Mouse (Mus musculus): Measurements from ENCODE around the gene Trp53inp2. TPM values are rescaled to one million over a fixed set of nuclear protein-coding genes. Genes with fewer than 3 reads are reported as not detected.

Gene Trp53inp2
- polyA plus RNA-seq, 2 experiments: 15.5 to 26.8 TPM

DNA sequence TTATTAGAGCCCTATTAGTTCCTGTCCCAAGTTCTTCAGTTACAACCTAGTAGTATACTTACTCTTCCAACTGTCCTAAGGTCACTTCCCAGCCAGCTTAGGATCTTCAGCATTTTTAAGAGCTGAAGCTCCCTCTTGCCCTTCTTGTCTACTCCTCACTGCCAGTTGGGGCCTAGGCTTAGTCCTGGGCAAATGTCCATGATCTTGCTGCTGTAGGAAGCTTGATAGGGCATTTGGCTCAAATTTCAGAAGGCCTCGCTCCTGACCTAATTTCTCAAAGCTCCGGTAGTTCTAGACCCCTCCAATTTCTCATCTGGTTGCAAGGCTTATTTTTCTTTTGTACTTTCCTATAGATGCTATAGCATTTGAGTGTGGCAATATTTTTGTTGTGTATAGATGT lies 7.7 kb downstream of the Trp53inp2 start:
- Histone ChIP-seq H3K9ac (ENCODE audit: low read depth, low read length, severe bottlenecking) (no peak overlapping the region), H3K4me3 (replicated peaks; ENCODE audit: low read length) (no peak overlapping the region), H3K36me3 (ENCODE audit: control insufficient read depth, insufficient read depth, low read length) (peaks cover 44% of the 10 kb centered on the region), H3K4me1 (ENCODE audit: control insufficient read depth, insufficient read depth, low read length) (peaks cover 4% of the 10 kb centered on the region; the same call in 1 of the 2 replicates), H3K4me2 (replicated peaks; ENCODE audit: low read depth, low read length, severe bottlenecking) (no peak overlapping the region), H3K9me3 (ENCODE audit: control insufficient read depth, low read length) (no peaks in the 10 kb centered on the region), H3K27me3 (ENCODE audit: control insufficient read depth, insufficient read depth, low read length) (no peaks in the 10 kb centered on the region), H3K27ac (replicated peaks; ENCODE audit: low read depth, low read length) (no peak overlapping the region)
- no peak for TF ChIP-seq POLR2A (IDR thresholded peaks at IDR 0.05; ENCODE audit: borderline replicate concordance, extremely low read depth, insufficient read depth, insufficient read length)
- no peak for DNase-seq (ENCODE audit: low spot score)
- 80% methylated on average over 2 of the region's 2 CpGs for WGBS
- no peak for ATAC-seq (ENCODE audit: low FRiP score, low read depth)

DNA sequence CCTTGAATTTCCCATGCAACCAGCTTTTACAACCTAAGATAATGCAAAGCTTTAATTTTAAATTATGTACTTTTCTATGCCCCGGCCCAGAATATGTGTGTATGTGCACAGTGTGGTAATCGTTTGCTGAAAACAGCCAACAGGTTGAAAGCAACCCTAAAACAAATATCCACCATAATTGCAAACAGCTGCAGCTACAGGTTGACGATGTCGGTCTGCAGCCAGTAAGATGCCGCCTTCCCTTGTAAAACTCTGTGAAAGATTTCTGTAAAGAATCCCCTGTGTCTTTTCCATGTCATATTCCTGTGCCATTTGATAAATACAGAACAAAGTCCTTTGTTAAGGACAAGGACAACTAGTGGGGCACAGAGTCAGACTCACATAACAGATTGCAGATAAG lies 13.7 kb downstream of the Trp53inp2 start:
- Histone ChIP-seq H3K4me1 (ENCODE audit: control insufficient read depth, insufficient read depth, low read length) (no peaks in the 10 kb centered on the region), H3K4me2 (replicated peaks; ENCODE audit: low read depth, low read length, severe bottlenecking) (no peak overlapping the region), H3K9me3 (ENCODE audit: control insufficient read depth, low read length) (no peaks in the 10 kb centered on the region), H3K9ac (ENCODE audit: low read depth, low read length, severe bottlenecking) (no peak overlapping the region), H3K36me3 (ENCODE audit: control insufficient read depth, insufficient read depth, low read length) (peaks cover 52% of the 10 kb centered on the region), H3K4me3 (replicated peaks; ENCODE audit: low read length) (no peak overlapping the region), H3K27me3 (ENCODE audit: control insufficient read depth, insufficient read depth, low read length) (no peaks in the 10 kb centered on the region), H3K27ac (replicated peaks; ENCODE audit: low read depth, low read length) (no peak overlapping the region)
- no peak for TF ChIP-seq POLR2A (IDR thresholded peaks at IDR 0.05; ENCODE audit: borderline replicate concordance, extremely low read depth, insufficient read depth, insufficient read length)
- ATAC-seq (ENCODE audit: low FRiP score, low read depth) (no peak), DNase-seq (ENCODE audit: low spot score) (no peak)
- 25% methylated on average over 5 of the region's 5 CpGs for WGBS

DNA sequence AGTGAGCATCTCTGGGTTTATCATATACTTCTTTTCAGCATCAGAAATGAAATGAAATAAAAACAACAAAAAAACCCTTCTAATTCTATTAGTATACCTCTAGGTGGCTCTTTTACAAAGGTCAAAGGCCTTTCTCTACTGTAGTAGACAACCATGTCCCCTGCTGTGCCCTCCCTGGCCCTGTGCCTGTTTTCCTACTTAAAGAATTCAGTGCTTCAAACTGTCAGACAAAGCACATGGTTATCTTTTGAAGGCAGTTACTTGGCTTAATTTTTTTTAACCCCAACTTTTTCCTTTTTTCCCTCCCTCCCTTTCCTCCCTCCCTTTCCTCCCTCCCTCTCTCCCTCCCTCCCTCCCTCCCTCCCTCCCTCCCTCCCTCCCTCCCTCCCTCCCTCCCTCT lies 19.4 kb downstream of the Trp53inp2 start:
- Histone ChIP-seq H3K9ac (ENCODE audit: low read depth, low read length, severe bottlenecking) (no peak overlapping the region), H3K9me3 (ENCODE audit: control insufficient read depth, low read length) (no peaks in the 10 kb centered on the region), H3K4me3 (replicated peaks; ENCODE audit: low read length) (no peak overlapping the region), H3K4me1 (ENCODE audit: control insufficient read depth, insufficient read depth, low read length) (no peaks in the 10 kb centered on the region), H3K36me3 (ENCODE audit: control insufficient read depth, insufficient read depth, low read length) (peaks cover 54% of the 10 kb centered on the region), H3K4me2 (replicated peaks; ENCODE audit: low read depth, low read length, severe bottlenecking) (no peak overlapping the region), H3K27me3 (ENCODE audit: control insufficient read depth, insufficient read depth, low read length) (no peaks in the 10 kb centered on the region), H3K27ac (replicated peaks; ENCODE audit: low read depth, low read length) (no peak overlapping the region)
- ATAC-seq (ENCODE audit: low FRiP score, low read depth): no peak
- DNase-seq (ENCODE audit: low spot score): no peak
- TF ChIP-seq POLR2A (IDR thresholded peaks at IDR 0.05; ENCODE audit: borderline replicate concordance, extremely low read depth, insufficient read depth, insufficient read length): no peak

DNA sequence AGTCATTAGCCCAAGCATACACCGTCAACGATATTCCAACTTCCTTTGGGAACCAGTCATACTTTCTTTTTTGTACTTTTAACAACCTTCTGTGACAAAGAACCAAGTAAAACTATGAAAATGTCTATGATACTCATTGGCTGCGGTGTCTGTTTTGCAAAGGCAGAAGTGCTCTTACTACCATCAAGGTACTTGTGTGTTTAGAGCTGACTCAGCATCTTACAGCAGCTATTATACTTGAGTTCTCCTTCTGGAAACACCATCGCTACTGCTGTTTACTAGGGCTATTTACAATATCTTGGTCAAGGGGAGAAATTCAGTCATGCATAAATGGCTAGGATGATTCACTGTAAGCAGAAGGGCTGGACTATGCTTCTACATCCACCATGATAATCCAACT lies 21.1 kb downstream of the Trp53inp2 start:
- no peak for DNase-seq (ENCODE audit: low spot score)
- H3K4me2 ChIP-seq (replicated peaks; ENCODE audit: low read depth, low read length, severe bottlenecking): no peak overlapping the region
- no peak overlapping the region for H3K4me3 ChIP-seq (replicated peaks; ENCODE audit: low read length)
- WGBS: 96% methylated on average over 4 of the region's 4 CpGs
- peaks cover 61% of the 10 kb centered on the region for H3K36me3 ChIP-seq (ENCODE audit: control insufficient read depth, insufficient read depth, low read length)
- H3K27me3 ChIP-seq (ENCODE audit: control insufficient read depth, insufficient read depth, low read length): no peaks in the 10 kb centered on the region
- H3K27ac ChIP-seq (replicated peaks; ENCODE audit: low read depth, low read length): no peak overlapping the region
- no peaks in the 10 kb centered on the region for H3K4me1 ChIP-seq (ENCODE audit: control insufficient read depth, insufficient read depth, low read length)
- no peak for TF ChIP-seq POLR2A (IDR thresholded peaks at IDR 0.05; ENCODE audit: borderline replicate concordance, extremely low read depth, insufficient read depth, insufficient read length)
- H3K9me3 ChIP-seq (ENCODE audit: control insufficient read depth, low read length): no peaks in the 10 kb centered on the region
- no peak for ATAC-seq (ENCODE audit: low FRiP score, low read depth)
- no peak overlapping the region for H3K9ac ChIP-seq (ENCODE audit: low read depth, low read length, severe bottlenecking)

DNA sequence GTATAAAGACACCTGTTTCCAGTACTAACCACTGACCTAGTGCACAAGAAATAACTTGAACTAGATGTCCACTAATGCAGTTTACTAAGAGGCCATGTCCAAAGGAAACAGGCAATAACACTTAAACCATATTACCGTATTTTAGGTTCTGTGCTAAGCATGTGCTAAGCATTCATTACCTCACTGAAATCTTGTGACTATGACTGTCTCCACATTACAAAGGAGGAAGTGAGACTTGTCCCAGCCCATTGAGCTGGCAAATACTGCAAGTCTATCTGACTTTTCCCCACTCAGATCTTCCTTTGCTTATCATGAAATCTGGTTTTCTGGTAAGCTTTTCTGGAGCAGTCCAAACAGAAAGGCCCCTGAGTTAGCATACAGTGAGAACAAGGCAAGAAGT lies 23.8 kb downstream of the Trp53inp2 start:
- H3K9me3 ChIP-seq (ENCODE audit: control insufficient read depth, low read length): no peaks in the 10 kb centered on the region
- H3K4me3 ChIP-seq (replicated peaks; ENCODE audit: low read length): no peak overlapping the region
- peaks cover 70% of the 10 kb centered on the region for H3K36me3 ChIP-seq (ENCODE audit: control insufficient read depth, insufficient read depth, low read length)
- 85% methylated on average over 1 of the region's 1 CpGs for WGBS
- H3K27ac ChIP-seq (replicated peaks; ENCODE audit: low read depth, low read length): no peak overlapping the region
- no peak for TF ChIP-seq POLR2A (IDR thresholded peaks at IDR 0.05; ENCODE audit: borderline replicate concordance, extremely low read depth, insufficient read depth, insufficient read length)
- DNase-seq (ENCODE audit: low spot score): no peak
- H3K27me3 ChIP-seq (ENCODE audit: control insufficient read depth, insufficient read depth, low read length): no peaks in the 10 kb centered on the region
- no peaks in the 10 kb centered on the region for H3K4me1 ChIP-seq (ENCODE audit: control insufficient read depth, insufficient read depth, low read length)
- no peak overlapping the region for H3K9ac ChIP-seq (ENCODE audit: low read depth, low read length, severe bottlenecking)
- no peak overlapping the region for H3K4me2 ChIP-seq (replicated peaks; ENCODE audit: low read depth, low read length, severe bottlenecking)
- ATAC-seq (ENCODE audit: low FRiP score, low read depth): no peak

DNA sequence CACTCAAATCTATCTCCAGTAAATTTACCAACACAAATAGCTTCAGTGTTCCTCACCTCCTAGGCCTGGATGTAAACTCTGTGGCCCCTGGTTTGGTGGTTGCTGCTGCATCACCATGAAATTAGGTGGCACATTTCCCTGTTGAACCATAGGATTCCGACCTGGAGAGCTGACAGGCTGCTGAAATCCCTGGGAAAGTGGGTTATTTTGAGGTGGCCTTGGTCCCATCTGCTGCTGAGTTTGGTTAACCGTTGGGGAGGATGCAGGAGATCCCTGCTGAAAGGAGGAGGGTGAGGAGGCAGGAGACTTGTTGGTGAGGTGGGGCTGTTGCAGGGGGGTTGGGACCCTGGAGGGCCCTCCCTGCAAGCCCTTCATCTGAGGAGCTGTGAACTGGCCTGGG lies 40.1 kb downstream of the Trp53inp2 start:
- Histone ChIP-seq H3K9me3 (ENCODE audit: control insufficient read depth, low read length) (no peaks in the 10 kb centered on the region), H3K4me1 (ENCODE audit: control insufficient read depth, insufficient read depth, low read length) (no peaks in the 10 kb centered on the region), H3K4me2 (replicated peaks; ENCODE audit: low read depth, low read length, severe bottlenecking) (no peak overlapping the region), H3K4me3 (replicated peaks; ENCODE audit: low read length) (no peak overlapping the region), H3K27ac (replicated peaks; ENCODE audit: low read depth, low read length) (no peak overlapping the region), H3K36me3 (ENCODE audit: control insufficient read depth, insufficient read depth, low read length) (peaks cover 53% of the 10 kb centered on the region), H3K9ac (ENCODE audit: low read depth, low read length, severe bottlenecking) (no peak overlapping the region), H3K27me3 (ENCODE audit: control insufficient read depth, insufficient read depth, low read length) (no peaks in the 10 kb centered on the region)
- no peak for TF ChIP-seq POLR2A (IDR thresholded peaks at IDR 0.05; ENCODE audit: borderline replicate concordance, extremely low read depth, insufficient read depth, insufficient read length)
- 91% methylated on average over 2 of the region's 2 CpGs for WGBS
- DNase-seq (ENCODE audit: low spot score): no peak
- no peak for ATAC-seq (ENCODE audit: low FRiP score, low read depth)

All from limb, embryonic 14.5 days (tissue).